Mouse (Mus musculus) E14TG2a.4 (cell line): Measurements from ENCODE around the gene Gucy2g.

Experiments used
- CTCF ChIP-seq: conservative IDR thresholded peaks from 2 replicates; pipeline ENCODE4 v1.5.1; 2014; ENCODE audit warnings: low read length
- POU5F1 ChIP-seq: IDR thresholded peaks from 2 replicates; pipeline ENCODE4 v1.6.1; 2014; ENCODE audit warnings: low read length, borderline replicate concordance

DNA sequence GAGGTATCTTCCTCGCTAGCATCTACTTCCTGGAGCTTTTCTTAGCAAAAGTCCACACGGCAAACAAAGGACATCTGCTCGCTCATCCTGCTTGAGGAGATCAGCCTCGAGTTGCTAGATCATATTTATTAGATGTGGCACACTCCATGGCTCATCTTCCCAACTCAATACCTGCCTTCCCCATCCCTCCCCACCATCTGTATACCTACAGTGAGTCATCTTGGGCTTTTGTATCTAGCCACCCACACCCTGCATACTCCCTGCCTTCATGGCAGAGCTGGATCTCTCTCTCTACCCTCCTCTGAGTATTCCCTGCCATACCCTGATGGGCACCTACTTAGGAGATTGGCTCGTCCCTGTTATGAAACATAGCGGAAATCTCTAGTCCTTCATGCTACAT lies 19.8 kb downstream of the Gucy2g start:
- TF ChIP-seq CTCF (no peak), POU5F1 (no peak)
